Mouse (Mus musculus): ENCODE results near the gene Olfr283. TPM values are rescaled to one million over a fixed set of nuclear protein-coding genes. Genes with fewer than 3 reads are reported as not detected.

Gene Olfr283
- total and polyA plus RNA-seq, 3 experiments: 0.11 to 0.46 TPM; not detected in 1

DNA sequence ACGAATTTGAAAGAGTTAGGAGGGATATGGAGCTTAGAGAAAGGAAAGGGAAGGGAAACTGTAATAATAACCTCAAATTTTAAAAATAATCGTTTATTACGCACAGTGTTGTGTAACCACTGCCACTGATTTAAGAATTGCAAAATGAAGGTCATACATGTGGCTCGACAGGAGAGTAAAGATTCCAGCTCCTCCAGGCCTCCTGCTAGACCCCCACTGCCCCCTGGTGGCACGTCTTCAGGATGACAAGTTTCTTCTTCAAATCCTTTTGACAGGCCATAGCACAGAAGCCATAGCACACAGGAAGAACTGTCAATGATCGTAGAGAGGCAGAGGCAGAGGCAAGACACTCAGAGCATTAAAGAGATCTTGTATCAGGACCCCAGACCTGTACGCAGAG lies 9.1 kb upstream of the Olfr283 start (continued):
- no peak for TF ChIP-seq ETS1 (IDR thresholded peaks at IDR 0.05; ENCODE audit: low read depth, low read length)
- TF ChIP-seq MXI1 (IDR thresholded peaks at IDR 0.05; ENCODE audit: low read depth, low read length): peak; percentile 57; the same call in 1 of the 2 replicates
- no peak for TF ChIP-seq ELF1 (IDR thresholded peaks at IDR 0.05; ENCODE audit: low read depth, low read length)
- peak; percentile 40; the same call in 1 of the 2 replicates for TF ChIP-seq ZNF384 (IDR thresholded peaks at IDR 0.05; ENCODE audit: low read depth, low read length)
- 0 out of 2 replicates have a peak, but pooled peaks have one; percentile 52 for TF ChIP-seq RCOR1 (IDR thresholded peaks at IDR 0.05; ENCODE audit: low read depth, low read length)
- peak; percentile 99 for TF ChIP-seq RAD21 (IDR thresholded peaks at IDR 0.05; ENCODE audit: low read depth, low read length)
- no peak for TF ChIP-seq TBP (IDR thresholded peaks at IDR 0.05; ENCODE audit: low read depth, low read length)
- TF ChIP-seq MAFK (IDR thresholded peaks at IDR 0.05; ENCODE audit: borderline replicate concordance, low read depth, low read length): no peak
- TF ChIP-seq CHD2 (IDR thresholded peaks at IDR 0.05; ENCODE audit: low read length): no peak
- no peak for TF ChIP-seq POLR2AphosphoS5 (IDR thresholded peaks at IDR 0.05; ENCODE audit: borderline replicate concordance, low read depth, low read length)
- TF ChIP-seq MYC (IDR thresholded peaks at IDR 0.05; ENCODE audit: low read depth, low read length): peak; percentile 58; the same call in 1 of the 2 replicates

DNA sequence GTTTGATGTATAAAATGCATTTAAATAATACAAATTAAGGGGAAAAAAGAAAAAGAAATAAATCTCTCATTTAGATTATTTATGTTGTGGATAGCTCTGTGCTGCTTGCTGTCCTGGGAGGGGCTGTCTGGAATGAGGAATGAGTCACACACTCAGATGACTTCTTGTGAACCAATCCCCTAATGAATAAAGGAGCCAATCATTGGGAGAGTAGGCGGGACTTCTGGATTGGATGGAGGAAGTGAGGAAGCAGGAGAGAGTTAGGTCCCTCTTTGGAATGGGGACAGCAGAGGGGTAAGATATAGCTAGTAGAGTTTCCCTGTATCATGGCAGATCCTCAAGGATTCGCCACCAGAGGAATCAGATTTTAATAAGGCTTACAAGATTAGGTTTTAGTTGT lies 6.9 kb upstream of the Olfr283 start:
- no peak overlapping the region for H3K27ac ChIP-seq (ENCODE audit: control insufficient read depth, low read depth, low read length)
- no peak overlapping the region for H3K9ac ChIP-seq (ENCODE audit: control insufficient read depth, low read depth, low read length, poor library complexity, severe bottlenecking)
- H3K27me3 ChIP-seq (ENCODE audit: control insufficient read depth in 1 of 2, insufficient read depth in 2 of 2, low read length in 2 of 2): no peaks in the 10 kb centered on the region; a peak in 1 of 4 replicates
- no peaks in the 10 kb centered on the region; a peak in 1 of 4 replicates for H3K36me3 ChIP-seq (ENCODE audit: control insufficient read depth in 1 of 2, insufficient read depth in 2 of 2, low read length in 2 of 2)
- no peaks in the 10 kb centered on the region for H3K9me3 ChIP-seq (replicated peaks; ENCODE audit: insufficient read depth, low read length)
- TF ChIP-seq JUND (IDR thresholded peaks at IDR 0.05; ENCODE audit: low read depth, low read length) (peak; percentile 46; the same call in 1 of the 2 replicates), POLR2A (IDR thresholded peaks at IDR 0.05; ENCODE audit: control insufficient read depth in 1 of 2, insufficient read depth in 1 of 2, low read depth in 1 of 2, low read length in 2 of 2, poor library complexity in 1 of 2) (peak in 1 of 2 experiments; percentile 27; a peak in 1 of 4 replicates), MAZ (IDR thresholded peaks at IDR 0.05; ENCODE audit: low read depth, low read length) (no peak), ZC3H11A (IDR thresholded peaks at IDR 0.05; ENCODE audit: low read depth, low read length) (no peak), NELFE (IDR thresholded peaks at IDR 0.05; ENCODE audit: low read depth, low read length) (no peak), ELF1 (IDR thresholded peaks at IDR 0.05; ENCODE audit: low read depth, low read length) (peak; percentile 42; the same call in 1 of the 2 replicates), USF1 (IDR thresholded peaks at IDR 0.05; ENCODE audit: low read depth, low read length) (peak; percentile 37; the same call in 1 of the 2 replicates), MYB (IDR thresholded peaks at IDR 0.05; ENCODE audit: low read depth, low read length) (no peak), MAX (IDR thresholded peaks at IDR 0.05; ENCODE audit: low read length) (no peak), GATA1 (IDR thresholded peaks at IDR 0.05; ENCODE audit: low read depth, low read length) (no peak), CHD2 (IDR thresholded peaks at IDR 0.05; ENCODE audit: low read length) (no peak), TAL1 (IDR thresholded peaks at IDR 0.05; ENCODE audit: low read length) (no peak), UBTF (IDR thresholded peaks at IDR 0.05; ENCODE audit: borderline replicate concordance, insufficient read depth, low read depth, low read length) (no peak)
- H3K79me2 ChIP-seq (ENCODE audit: control insufficient read depth, insufficient read depth, low read length, poor library complexity): no peaks in the 10 kb centered on the region
- DNase-seq (ENCODE audit: low read depth, low spot score): peak; percentile 71
- H3K4me3 ChIP-seq (ENCODE audit: control insufficient read depth in 1 of 2, insufficient read depth in 1 of 2, low read depth in 2 of 2, low read length in 2 of 2): no peak overlapping the region
- peaks cover 0 to 8% of the 10 kb centered on the region in 2 experiments; a peak in 1 of 4 replicates for H3K4me1 ChIP-seq (ENCODE audit: control insufficient read depth in 1 of 2, insufficient read depth in 2 of 2, low read length in 2 of 2)
